Mouse (Mus musculus) bone marrow macrophage, adult 2 months (primary cell): ENCODE results near the gene Zfp683. TPM values are rescaled to one million over a fixed set of nuclear protein-coding genes. Genes with fewer than 3 reads are reported as not detected.

Experiments
- H3K27ac ChIP-seq: 2 replicates; pipeline ENCODE4 v1.5.1; 2012; ENCODE audit warnings: low read depth, low read length; ENCODE audit not compliant: insufficient read depth
- H3K4me1 ChIP-seq: 2 replicates; pipeline ENCODE4 v1.6.1; 2012; ENCODE audit warnings: low read length; ENCODE audit not compliant: control insufficient read depth, insufficient read depth
- H3K4me3 ChIP-seq: 2 replicates; pipeline ENCODE4 v1.5.1; 2012; ENCODE audit warnings: mild to moderate bottlenecking, low read length, moderate library complexity; ENCODE audit not compliant: insufficient read depth
- CTCF ChIP-seq: IDR thresholded peaks from 2 replicates; pipeline ENCODE4 v1.5.1; 2012; ENCODE audit warnings: low read depth, mild to moderate bottlenecking, low read length, moderate library complexity
- POLR2A ChIP-seq: IDR thresholded peaks from 2 replicates; pipeline ENCODE4 v1.6.1; 2012; ENCODE audit warnings: mild to moderate bottlenecking, low read depth, low read length, borderline replicate concordance
- polyA plus RNA-seq: library from polyadenylated mRNA; stranded (reverse); fragments of >200 nt; gene quantifications from 2 replicates; pipeline ENCODE4 v1.2.4, GENCODE M21; 2012; ENCODE audit not compliant: missing spikeins, insufficient read depth, insufficient read length

The Zfp683 gene
- polyA plus RNA-seq, 1 experiment, result not detected

- Histone ChIP-seq H3K4me3 (no peak overlapping the region), H3K4me1 (no peaks in the 10 kb centered on the region), H3K27ac (no peak overlapping the region)
- no peak for TF ChIP-seq CTCF
- TF ChIP-seq POLR2A, result no peak
Observed at GRCm38 (mm10) chr4:134067833-134068544, 14.4 kb downstream of the Zfp683 start.

- H3K4me1 ChIP-seq, result no peaks in the 10 kb centered on the region
- no peak overlapping the region for H3K4me3 ChIP-seq
- no peak overlapping the region for H3K27ac ChIP-seq
- no peak for TF ChIP-seq CTCF
- TF ChIP-seq POLR2A, result no peak
Observed at GRCm38 (mm10) chr4:134068793-134069580, 15.3 kb downstream of the Zfp683 start.

DNA sequence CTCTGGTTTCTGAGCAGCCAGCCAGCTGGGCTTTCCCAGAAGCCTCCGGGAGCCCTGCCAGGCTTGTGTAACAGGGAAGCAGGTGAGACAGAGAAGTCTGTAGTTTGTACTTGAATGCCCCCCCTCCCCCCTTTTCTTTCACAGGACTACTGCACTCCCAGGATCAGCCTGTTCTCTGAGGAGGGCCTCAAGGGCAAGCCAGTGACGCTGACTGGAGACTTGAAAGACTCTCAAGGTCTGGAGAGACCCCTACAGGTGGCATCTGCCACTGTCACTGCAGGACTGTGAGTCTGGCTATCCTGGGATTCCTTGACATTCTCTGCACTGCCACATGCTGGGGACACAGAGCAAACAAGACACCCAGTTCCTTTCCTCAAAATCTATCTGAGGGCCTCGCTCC lies 25.1 kb downstream of the Zfp683 start:
- H3K4me1 ChIP-seq, result peaks cover 4% of the 10 kb centered on the region; the same call in 1 of the 2 replicates
- H3K4me3 ChIP-seq, result no peak overlapping the region
- no peak overlapping the region for H3K27ac ChIP-seq
- TF ChIP-seq CTCF (no peak; the same call in 1 of the 2 replicates), POLR2A (no peak)

GRCm38 (mm10) chr4:134080674-134081073 lies 27.0 kb downstream of the Zfp683 start:
- Histone ChIP-seq H3K4me3 (no peak overlapping the region), H3K4me1 (peaks cover 4% of the 10 kb centered on the region; the same call in 1 of the 2 replicates)

GRCm38 (mm10) chr4:134081730-134082386 lies 28.2 kb downstream of the Zfp683 start:
- Histone ChIP-seq H3K27ac (no peak overlapping the region), H3K4me1 (peaks cover 4% of the 10 kb centered on the region; the same call in 1 of the 2 replicates), H3K4me3 (peak overlapping the region; percentile 65)
- TF ChIP-seq POLR2A (no peak), CTCF (no peak)

More at GRCm38 (mm10) chr4:134080674-134081073, 27.0 kb downstream of the Zfp683 start:
- TF ChIP-seq POLR2A (no peak), CTCF (no peak)
- H3K27ac ChIP-seq, result no peak overlapping the region

- Histone ChIP-seq H3K27ac (no peak overlapping the region), H3K4me3 (peak overlapping the region; percentile 65), H3K4me1 (peaks cover 4% of the 10 kb centered on the region; the same call in 1 of the 2 replicates)
- TF ChIP-seq CTCF (no peak), POLR2A (no peak)
Observed at GRCm38 (mm10) chr4:134082460-134082859, 28.8 kb downstream of the Zfp683 start.

DNA sequence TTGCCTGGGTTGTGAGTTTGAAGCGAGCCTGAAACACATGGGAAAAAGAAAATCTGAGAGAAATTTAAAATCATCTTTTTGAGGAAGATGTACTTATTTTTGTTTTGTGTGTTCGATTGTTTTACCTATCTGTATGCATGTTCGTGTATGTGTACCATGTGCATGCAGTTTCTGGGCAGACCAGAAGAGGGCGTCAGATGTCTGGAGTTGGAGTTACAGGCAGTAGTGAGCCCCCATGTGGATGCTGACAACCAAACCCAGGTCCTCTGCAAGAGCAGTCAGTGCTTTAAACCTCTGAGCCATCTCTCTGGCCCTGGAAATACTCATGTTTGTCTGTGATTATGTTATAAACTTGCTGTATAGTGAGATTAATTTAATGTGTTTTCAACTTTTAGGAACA lies 31.4 kb downstream of the Zfp683 start:
- Histone ChIP-seq H3K4me3 (no peak overlapping the region), H3K27ac (no peak overlapping the region), H3K4me1 (peaks cover 6% of the 10 kb centered on the region)
- no peak for TF ChIP-seq POLR2A
- TF ChIP-seq CTCF, result no peak

DNA sequence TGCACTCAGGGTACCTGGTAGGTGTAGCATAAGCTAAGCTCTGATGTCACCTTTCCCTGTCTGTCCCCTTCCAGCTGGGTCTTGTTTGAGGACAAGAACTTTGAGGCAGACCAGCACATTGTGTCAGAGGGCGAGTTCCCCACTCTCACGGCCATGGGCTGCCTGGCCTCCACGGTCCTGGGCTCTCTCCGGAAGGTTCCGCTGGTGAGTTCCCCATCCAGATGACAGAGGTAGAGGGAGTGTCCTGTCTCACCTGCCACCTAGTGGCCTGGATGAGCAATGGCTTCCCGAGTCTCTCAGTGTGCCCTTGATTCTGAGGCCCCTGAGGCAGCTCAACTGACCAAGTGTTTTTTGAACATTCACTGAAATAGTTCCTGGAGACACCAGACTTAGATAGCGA lies 33.8 kb downstream of the Zfp683 start:
- Histone ChIP-seq H3K27ac (no peak overlapping the region), H3K4me1 (peaks cover 7% of the 10 kb centered on the region), H3K4me3 (no peak overlapping the region)
- no peak for TF ChIP-seq POLR2A
- no peak for TF ChIP-seq CTCF

DNA sequence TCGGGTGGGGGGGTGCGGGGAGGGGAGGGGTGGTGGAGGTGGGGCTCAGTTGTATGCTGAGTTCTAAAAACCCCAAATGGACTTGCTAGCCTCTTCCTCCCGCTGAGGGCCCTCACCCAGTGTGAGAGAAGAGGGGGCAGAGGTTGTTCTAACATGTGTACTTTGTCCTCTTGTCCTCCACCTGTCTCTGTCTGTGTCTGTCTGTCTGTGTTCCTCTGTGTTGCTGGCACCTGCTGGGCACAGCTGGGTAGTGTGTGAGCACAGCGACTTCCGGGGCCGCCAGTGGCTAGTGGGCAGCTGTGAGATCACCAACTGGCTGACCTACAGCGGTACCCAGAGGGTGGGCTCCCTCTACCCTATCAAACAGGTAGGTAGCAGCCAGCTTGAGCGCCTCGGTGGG lies 35.4 kb downstream of the Zfp683 start:
- TF ChIP-seq CTCF (no peak), POLR2A (no peak)
- Histone ChIP-seq H3K4me3 (no peak overlapping the region), H3K27ac (no peak overlapping the region), H3K4me1 (peaks cover 19% of the 10 kb centered on the region)

DNA sequence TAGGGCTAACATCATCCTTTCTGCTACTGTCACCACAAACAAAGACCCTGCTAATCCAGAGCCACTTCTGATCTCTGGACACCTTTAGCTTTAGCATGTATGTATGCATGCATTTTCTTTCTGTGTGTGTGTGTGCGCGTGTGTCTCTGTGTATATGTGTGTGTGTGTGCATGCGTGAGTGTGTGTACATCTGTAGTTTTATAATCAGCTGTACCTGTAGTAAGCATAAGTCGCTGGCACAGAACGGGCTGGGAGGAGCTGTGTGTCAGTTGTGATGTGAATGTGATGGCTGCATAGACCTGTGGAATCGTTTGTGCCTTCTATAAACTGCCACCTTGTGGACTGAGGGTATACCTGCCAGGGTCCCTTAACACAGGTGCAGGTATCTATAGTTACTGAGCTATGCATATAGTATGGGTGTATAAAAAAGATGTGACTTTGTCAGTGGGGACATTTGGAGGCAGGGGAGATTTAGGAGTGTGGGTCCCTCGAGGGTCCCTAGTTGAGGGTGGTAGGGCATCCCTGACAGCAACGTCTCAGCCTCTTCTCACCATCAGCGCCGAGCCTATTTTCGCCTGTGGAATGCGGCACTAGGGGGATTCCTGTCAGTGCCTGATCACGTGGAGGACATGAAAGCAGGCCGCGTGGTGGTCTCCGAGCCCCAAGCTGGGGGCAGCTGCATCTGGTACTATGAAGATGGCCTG lies 37.0 kb downstream of the Zfp683 start:
- TF ChIP-seq CTCF, result no peak
- TF ChIP-seq POLR2A, result no peak
- H3K27ac ChIP-seq, result no peak overlapping the region
- H3K4me3 ChIP-seq, result no peak overlapping the region
- H3K4me1 ChIP-seq, result peaks cover 32% of the 10 kb centered on the region
